Mouse (Mus musculus): Measurements from ENCODE around the gene Polr2m.

- TF ChIP-seq CTCF (conservative IDR thresholded peaks at IDR 0.05; ENCODE audit: low read length) (no peak), POU5F1 (IDR thresholded peaks at IDR 0.05; ENCODE audit: borderline replicate concordance, low read length) (no peak), NANOG (IDR thresholded peaks at IDR 0.05; ENCODE audit: borderline replicate concordance, low read length) (no peak)
Measured at GRCm38 (mm10) chr9:71535036-71535435, 49.3 kb upstream of the Polr2m start.

Measured in E14TG2a.4 (cell line).